9 mouse cellular contexts compared by ENCODE assay signal in the genomic region with DNA sequence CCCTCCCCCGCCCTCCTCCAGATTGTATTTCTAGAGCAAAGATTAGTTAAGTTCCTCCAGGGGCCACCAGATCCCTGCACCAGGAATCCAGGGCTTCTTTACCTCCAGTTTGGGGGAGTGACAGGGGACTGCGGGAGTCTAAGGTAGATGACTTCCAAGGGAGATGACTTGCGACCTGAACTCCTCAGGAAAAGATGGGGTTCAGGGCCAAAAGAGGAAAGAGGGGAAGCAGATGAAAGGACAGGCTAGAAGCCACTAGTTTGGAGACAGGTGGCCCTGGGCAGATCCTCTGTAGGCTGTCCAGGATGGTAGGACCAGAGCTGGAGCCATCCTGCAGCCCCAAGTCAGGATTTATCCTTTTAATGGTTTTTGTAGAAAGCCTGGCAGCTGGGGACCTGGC. TPM values are rescaled to one million over a fixed set of nuclear protein-coding genes. Genes with fewer than 3 reads are reported as not detected.
A peak's percentile ranks its signal among the peaks of the same experiment; 100 is the strongest.
DNase-seq lines count a peak whose midpoint lies in the region; ATAC-seq and TF ChIP-seq lines count a peak whose summit lies in the region.
"Had no signal": no experiment of that assay in that cellular context is flagged by ENCODE, and none has a peak within 500 bp of the region (broad histone marks: within the 10 kb centered on the region; RNA-seq: fewer than 3 reads in every experiment).

No protein-coding gene starts in this region.

- H3K4me2 ChIP-seq in heart, embryonic 13.5 days = peak overlapping the region; percentile 100
- H3K4me2 ChIP-seq in embryonic facial prominence, embryonic 11.5 days (ENCODE audit: low read depth, low read length) = peak overlapping the region; percentile 100; the same call in 1 of the 2 replicates
- peak overlapping the region; percentile 100 for H3K4me2 ChIP-seq in hindbrain, embryonic 12.5 days (replicated peaks)
- H3K4me2 ChIP-seq in liver, postnatal 0 days (ENCODE audit: low read depth, low read length) = peak overlapping the region; percentile 73; the same call in 1 of the 2 replicates

- ATAC-seq in heart, embryonic 13.5 days (ENCODE audit: extremely low read depth, insufficient number of reproducible peaks, low FRiP score, low TSS enrichment) = no peak
- ATAC-seq in embryonic facial prominence, embryonic 11.5 days (replicated peaks; ENCODE audit: insufficient number of reproducible peaks, low FRiP score, low TSS enrichment, low read depth) = no peak
- no peak for ATAC-seq in hindbrain, embryonic 12.5 days (ENCODE audit: low FRiP score)
- no peak for ATAC-seq in liver, postnatal 0 days

- H3K9ac ChIP-seq in heart, embryonic 13.5 days = no peak overlapping the region
- no peak overlapping the region for H3K9ac ChIP-seq in embryonic facial prominence, embryonic 11.5 days (replicated peaks; ENCODE audit: low read length)
- no peak overlapping the region; the same call in 1 of the 2 replicates for H3K9ac ChIP-seq in hindbrain, embryonic 12.5 days
- H3K9ac ChIP-seq in liver, postnatal 0 days (replicated peaks) = no peak overlapping the region

- TF ChIP-seq CTCF in liver, postnatal 0 days (IDR thresholded peaks at IDR 0.05; ENCODE audit: low read depth) = no peak

- H3K4me3 ChIP-seq in heart, embryonic 13.5 days = no peak overlapping the region; the same call in 1 of the 2 replicates
- no peak overlapping the region for H3K4me3 ChIP-seq in embryonic facial prominence, embryonic 11.5 days (ENCODE audit: low read depth, low read length)
- peak overlapping the region; percentile 66; the same call in 1 of the 2 replicates for H3K4me3 ChIP-seq in hindbrain, embryonic 12.5 days
- H3K4me3 ChIP-seq in liver, postnatal 0 days (ENCODE audit: low read depth, low read length) = no peak overlapping the region

- WGBS in heart, embryonic 13.5 days = 12% methylated on average over 3 of the region's 3 CpGs
- 25% methylated on average over 3 of the region's 3 CpGs for WGBS in embryonic facial prominence, embryonic 11.5 days
- 20% methylated on average over 3 of the region's 3 CpGs for WGBS in hindbrain, embryonic 12.5 days
- 23% methylated on average over 3 of the region's 3 CpGs for WGBS in liver, postnatal 0 days (ENCODE audit: insufficient replicate concordance)

- H3K4me1 ChIP-seq in heart, embryonic 13.5 days = peaks cover 34% of the 10 kb centered on the region
- H3K4me1 ChIP-seq in embryonic facial prominence, embryonic 11.5 days (ENCODE audit: control insufficient read depth, insufficient read depth, low read length) = peaks cover 3% of the 10 kb centered on the region; the same call in 1 of the 2 replicates
- peaks cover 24% of the 10 kb centered on the region for H3K4me1 ChIP-seq in hindbrain, embryonic 12.5 days
- H3K4me1 ChIP-seq in liver, postnatal 0 days (ENCODE audit: insufficient read depth) = peaks cover 9% of the 10 kb centered on the region; the same call in 1 of the 2 replicates

- TF ChIP-seq EP300 in liver, postnatal 0 days (IDR thresholded peaks at IDR 0.05; ENCODE audit: low read depth) = no peak

- no peak for DNase-seq in heart, adult 8-10 months (ENCODE audit: low spot score)
- DNase-seq in embryonic facial prominence, embryonic 11.5 days (ENCODE audit: low spot score) = no peak
- no peak for DNase-seq in liver, postnatal 0 days
- DNase-seq in left cerebral cortex, adult 11 months (ENCODE audit: low spot score) = no peak
- DNase-seq in embryo, embryonic 11 days = no peak
- no peak for DNase-seq in urinary bladder, adult 18-20 months (ENCODE audit: low spot score in 2 of 2)
- DNase-seq: right cerebral cortex, adult 18-20 months had no signal

- H3K36me3 ChIP-seq in heart, embryonic 13.5 days = no peaks in the 10 kb centered on the region
- H3K36me3 ChIP-seq in embryonic facial prominence, embryonic 11.5 days (replicated peaks; ENCODE audit: control insufficient read depth, insufficient read depth, low read depth, low read length) = no peaks in the 10 kb centered on the region
- no peaks in the 10 kb centered on the region for H3K36me3 ChIP-seq in hindbrain, embryonic 12.5 days
- H3K36me3 ChIP-seq in liver, postnatal 0 days (replicated peaks; ENCODE audit: insufficient read depth, low read length) = no peaks in the 10 kb centered on the region

- H3K9me3 ChIP-seq in heart, embryonic 13.5 days = no peaks in the 10 kb centered on the region
- no peaks in the 10 kb centered on the region for H3K9me3 ChIP-seq in embryonic facial prominence, embryonic 11.5 days (replicated peaks; ENCODE audit: control insufficient read depth, low read length)
- H3K9me3 ChIP-seq in hindbrain, embryonic 12.5 days (replicated peaks) = no peaks in the 10 kb centered on the region
- H3K9me3 ChIP-seq in liver, postnatal 0 days (ENCODE audit: low read length) = no peaks in the 10 kb centered on the region

- peaks cover 74% of the 10 kb centered on the region for H3K27me3 ChIP-seq in heart, embryonic 13.5 days (replicated peaks)
- peaks cover 12% of the 10 kb centered on the region for H3K27me3 ChIP-seq in embryonic facial prominence, embryonic 11.5 days (ENCODE audit: control insufficient read depth, insufficient read depth, low read length)
- H3K27me3 ChIP-seq in hindbrain, embryonic 12.5 days = peaks cover 59% of the 10 kb centered on the region
- H3K27me3 ChIP-seq in liver, postnatal 0 days (ENCODE audit: insufficient read depth, low read length) = peaks cover 47% of the 10 kb centered on the region

- no peak overlapping the region for H3K27ac ChIP-seq in heart, embryonic 13.5 days (replicated peaks)
- no peak overlapping the region for H3K27ac ChIP-seq in embryonic facial prominence, embryonic 11.5 days (replicated peaks; ENCODE audit: low read depth, low read length)
- H3K27ac ChIP-seq in hindbrain, embryonic 12.5 days = no peak overlapping the region
- no peak overlapping the region for H3K27ac ChIP-seq in liver, postnatal 0 days (ENCODE audit: low read depth)

RNA-seq across cellular contexts. Expression of a gene that starts 0.5 kb away (rescaled TPM):
- polyA plus RNA-seq in heart, embryonic 13.5 days (2015; fragmentation: Nextera tagmentation; extraction: Ambion mirVana) = 1.1 and 1.2 TPM in 2 replicates
- 10 to 100 TPM; 19.3 to 24.6 (median 20.6) TPM for total RNA-seq in heart, adult 8-10 months (2022)
- 0.13 and 0.18 TPM in 2 replicates for polyA plus RNA-seq in embryonic facial prominence, embryonic 11.5 days (2014; fragmentation: Nextera tagmentation; extraction: Ambion mirVana)
- 0.48 and 0.64 TPM in 2 replicates for polyA plus RNA-seq in hindbrain, embryonic 12.5 days (2016; fragmentation: Nextera tagmentation; extraction: Ambion mirVana)
- 0.22 and 0.36 TPM in 2 replicates for polyA plus RNA-seq in liver, postnatal 0 days (2015; fragmentation: Nextera tagmentation; extraction: Ambion mirVana)

RNA-seq across cellular contexts. Expression of a gene that starts 5.8 kb away (rescaled TPM):
- polyA plus RNA-seq in heart, embryonic 13.5 days (2015; fragmentation: Nextera tagmentation; extraction: Ambion mirVana) = 7.6 and 8.0 TPM in 2 replicates
- total RNA-seq in heart, adult 8-10 months (2022) = 1 to 10 TPM; 1.8 to 4.3 (median 2.4) TPM
- polyA plus RNA-seq in embryonic facial prominence, embryonic 11.5 days (2014; fragmentation: Nextera tagmentation; extraction: Ambion mirVana) = 8.3 and 9.5 TPM in 2 replicates
- 16.9 and 19.7 TPM in 2 replicates for polyA plus RNA-seq in hindbrain, embryonic 12.5 days (2016; fragmentation: Nextera tagmentation; extraction: Ambion mirVana)
- polyA plus RNA-seq in liver, postnatal 0 days (2015; fragmentation: Nextera tagmentation; extraction: Ambion mirVana) = 0.69 TPM in 2 replicates

RNA-seq across cellular contexts. Expression of a gene that starts 26.3 kb away (rescaled TPM):
- polyA plus RNA-seq in heart, embryonic 13.5 days (2015; fragmentation: Nextera tagmentation; extraction: Ambion mirVana) = 49.1 and 49.3 TPM in 2 replicates
- 1 to 10 TPM; 5.6 to 6.5 (median 6.2) TPM for total RNA-seq in heart, adult 8-10 months (2022)
- 175 and 179 TPM in 2 replicates for polyA plus RNA-seq in embryonic facial prominence, embryonic 11.5 days (2014; fragmentation: Nextera tagmentation; extraction: Ambion mirVana)
- polyA plus RNA-seq in hindbrain, embryonic 12.5 days (2016; fragmentation: Nextera tagmentation; extraction: Ambion mirVana) = 101 TPM in 2 replicates
- 29.8 and 30.4 TPM in 2 replicates for polyA plus RNA-seq in liver, postnatal 0 days (2015; fragmentation: Nextera tagmentation; extraction: Ambion mirVana)

RNA-seq across cellular contexts. Expression of a gene that starts 42.5 kb away (rescaled TPM):
- 5.5 and 7.0 TPM in 2 replicates for polyA plus RNA-seq in heart, embryonic 13.5 days (2015; fragmentation: Nextera tagmentation; extraction: Ambion mirVana)
- total RNA-seq in heart, adult 8-10 months (2022) = 1 to 10 TPM; 3.4 to 8.1 (median 4.3) TPM
- polyA plus RNA-seq in embryonic facial prominence, embryonic 11.5 days (2014; fragmentation: Nextera tagmentation; extraction: Ambion mirVana) = 3.4 and 6.5 TPM in 2 replicates
- polyA plus RNA-seq in hindbrain, embryonic 12.5 days (2016; fragmentation: Nextera tagmentation; extraction: Ambion mirVana) = 5.0 and 5.4 TPM in 2 replicates
- 20.9 and 22.4 TPM in 2 replicates for polyA plus RNA-seq in liver, postnatal 0 days (2015; fragmentation: Nextera tagmentation; extraction: Ambion mirVana)
